Mouse (Mus musculus) erythroblast, adult 5-6 weeks (primary cell): ENCODE results near the gene Acsm5. TPM values are rescaled to one million over a fixed set of nuclear protein-coding genes. Genes with fewer than 3 reads are reported as not detected.
"Not testable (repeated sequence)": the region's sequence is repeated elsewhere in the genome, so short reads cannot be mapped to it uniquely, and the experiment has no call there.

Experiments
- ATAC-seq: replicated peaks from 2 replicates; pipeline ENCODE4 v1.8.0; 2016; ENCODE audit warnings: moderate number of reproducible peaks, mild to moderate bottlenecking, moderate TSS enrichment, inconsistent platforms; ENCODE audit not compliant: poor library complexity, low FRiP score, severe bottlenecking
- total RNA-seq, 2 experiments: library from RNA; stranded (forward) in 1 of 2; stranded (reverse) in 1 of 2; fragments of 150-400 nt in 1 of 2; fragments of 200-764, 138-1000 nt in 1 of 2; gene quantifications; 2 replicates each; pipeline versions ENCODE4 v1.2.3 to v1.2.4; 2015 to 2017; ENCODE audit warnings: low replicate concordance in 2 of 2

Gene Acsm5
- total RNA-seq, 2 experiments from 2014 or later: not detected

- ATAC-seq: no peak
Observed at GRCm38 (mm10) chr7:119534389-119534788, 15.1 kb downstream of the Acsm5 start.

GRCm38 (mm10) chr7:119542445-119542844 is 23.2 kb downstream of the Acsm5 start:
- ATAC-seq: no peak

DNA sequence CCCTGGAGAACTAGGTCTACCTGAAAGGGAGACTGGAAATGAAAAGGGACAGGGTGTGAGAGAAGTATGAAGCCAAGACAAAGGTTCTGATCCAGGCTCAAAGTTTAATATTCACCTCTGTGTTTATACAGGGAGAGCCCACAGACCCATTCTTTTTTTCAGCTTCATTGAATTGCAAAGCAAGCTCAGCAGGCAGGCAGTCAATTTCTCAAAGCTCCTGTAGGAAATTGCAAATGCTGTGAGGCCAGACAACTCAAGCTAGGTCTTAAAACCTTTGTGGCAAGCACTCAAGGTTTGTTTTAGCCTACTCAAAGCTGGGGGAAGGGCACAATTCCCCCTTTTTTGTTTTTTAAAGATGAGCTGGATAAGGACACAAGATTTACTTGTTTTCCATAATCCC is 26.3 kb downstream of the Acsm5 start:
- ATAC-seq: no peak

- ATAC-seq: no peak
Observed at GRCm38 (mm10) chr7:119550471-119551222, 31.4 kb downstream of the Acsm5 start.

- no peak for ATAC-seq
Observed at GRCm38 (mm10) chr7:119554040-119554439, 34.8 kb downstream of the Acsm5 start, which contains the start of gene Acsm2. Gene Acsm2, plus strand, starts transcription at chr7:119554340.

GRCm38 (mm10) chr7:119559789-119560451 is 40.7 kb downstream of the Acsm5 start:
- no peak for ATAC-seq

GRCm38 (mm10) chr7:119560452-119560835 is 41.2 kb downstream of the Acsm5 start:
- no peak for ATAC-seq

DNA sequence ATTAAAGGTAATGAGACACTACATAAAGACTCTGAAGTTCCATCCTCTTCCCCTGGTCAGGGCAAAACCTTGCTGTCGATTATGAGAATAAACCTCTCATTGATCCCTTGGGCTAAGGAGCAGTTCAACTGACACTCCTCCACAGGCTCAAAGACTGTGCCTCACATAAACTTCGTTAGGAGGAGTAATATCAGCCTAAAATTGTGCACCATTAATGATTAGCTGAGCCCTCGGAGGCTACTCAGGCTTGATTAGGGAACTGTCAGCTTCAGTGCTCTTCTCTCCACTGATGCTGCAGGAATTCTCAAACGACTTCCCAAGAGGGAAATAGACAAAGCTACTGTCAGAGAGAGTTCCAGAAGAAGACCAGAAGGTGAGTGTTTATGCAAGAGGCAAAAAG is 42.2 kb downstream of the Acsm5 start:
- no peak for ATAC-seq

GRCm38 (mm10) chr7:119562476-119562875 is 43.2 kb downstream of the Acsm5 start:
- not testable (repeated sequence) for ATAC-seq

- no peak for ATAC-seq
Observed at GRCm38 (mm10) chr7:119594530-119595107, 75.4 kb downstream of the Acsm5 start.

Other genes with a start within 250 kb of the Acsm5 start
- not detected in 2 replicates for gene Gp2, start 60.2 kb upstream of the Acsm5 start, total RNA-seq (2015; ENCODE audit: low replicate concordance)
- gene Gp2, start 60.2 kb upstream of the Acsm5 start, total RNA-seq (2017; ENCODE audit: low replicate concordance): not detected in 2 replicates
- not detected in 2 replicates for gene Umod, start 40.2 kb upstream of the Acsm5 start, total RNA-seq (2015; ENCODE audit: low replicate concordance)
- not detected in 2 replicates for gene Umod, start 40.2 kb upstream of the Acsm5 start, total RNA-seq (2017; ENCODE audit: low replicate concordance)
- not detected in 2 replicates for gene Pdilt, start 4.0 kb downstream of the Acsm5 start, total RNA-seq (2015; ENCODE audit: low replicate concordance)
- gene Pdilt, start 4.0 kb downstream of the Acsm5 start, total RNA-seq (2017; ENCODE audit: low replicate concordance): not detected in 2 replicates
- not detected in 2 replicates for gene Acsm2, start 34.9 kb downstream of the Acsm5 start, total RNA-seq (2015; ENCODE audit: low replicate concordance)
- not detected in 2 replicates for gene Acsm2, start 34.9 kb downstream of the Acsm5 start, total RNA-seq (2017; ENCODE audit: low replicate concordance)
- not detected in 2 replicates for gene Acsm1, start 87.6 kb downstream of the Acsm5 start, total RNA-seq (2015; ENCODE audit: low replicate concordance)
- gene Acsm1, start 87.6 kb downstream of the Acsm5 start, total RNA-seq (2017; ENCODE audit: low replicate concordance): not detected in 2 replicates
- not detected in 2 replicates for gene Acsm4, start 170.6 kb downstream of the Acsm5 start, total RNA-seq (2015; ENCODE audit: low replicate concordance)
- gene Acsm4, start 170.6 kb downstream of the Acsm5 start, total RNA-seq (2017; ENCODE audit: low replicate concordance): not detected in 2 replicates
- 5.0 and 7.5 TPM in 2 replicates for gene Thumpd1, start 201.3 kb downstream of the Acsm5 start, total RNA-seq (2015; ENCODE audit: low replicate concordance)
- 8.6 and 9.9 TPM in 2 replicates for gene Thumpd1, start 201.3 kb downstream of the Acsm5 start, total RNA-seq (2017; ENCODE audit: low replicate concordance)
- not detected in 2 replicates for gene Acsm3, start 241.5 kb downstream of the Acsm5 start, total RNA-seq (2015; ENCODE audit: low replicate concordance)
- gene Acsm3, start 241.5 kb downstream of the Acsm5 start, total RNA-seq (2017; ENCODE audit: low replicate concordance): not detected in 2 replicates